Mouse (Mus musculus) testis, adult 2 months (tissue): ENCODE data around the gene Ttll6.

Source experiments
- CTCF ChIP-seq: fragments of 200-500 bp; IDR thresholded peaks from 2 replicates; pipeline ENCODE4 v1.5.1; 2012; ENCODE audit warnings: low read depth, mild to moderate bottlenecking, inconsistent platforms, low read length, moderate library complexity; ENCODE audit not compliant: control insufficient read depth, insufficient read depth, insufficient replicate concordance
- POLR2A ChIP-seq: fragments of 200-500 bp; IDR thresholded peaks from 2 replicates; pipeline ENCODE4 v1.6.1; 2012; ENCODE audit warnings: low read depth, mild to moderate bottlenecking, inconsistent platforms, low read length, moderate library complexity; ENCODE audit not compliant: control insufficient read depth

DNA sequence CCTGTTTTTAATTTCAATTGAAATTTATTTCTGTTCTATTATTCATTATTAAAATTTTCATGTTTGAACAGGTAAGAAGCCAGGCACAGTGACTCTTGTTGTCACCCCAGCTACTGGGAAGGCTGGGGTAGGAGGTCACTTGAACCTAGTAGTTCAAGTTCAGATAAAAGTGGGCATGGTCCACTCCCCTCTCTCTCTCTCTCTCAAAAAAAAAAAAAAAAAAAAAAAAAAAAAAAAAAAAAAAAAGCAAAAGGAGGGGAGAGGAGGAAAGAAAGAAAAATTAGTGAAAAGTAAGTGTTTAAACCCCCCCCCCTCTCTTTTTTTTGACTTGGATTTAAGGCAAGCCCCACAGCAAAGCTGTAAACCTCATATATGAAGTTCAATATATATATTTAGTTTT, 50.6 kb downstream of the Ttll6 start:
- TF ChIP-seq CTCF (no peak), POLR2A (no peak)
